Mouse (Mus musculus): ENCODE results near the gene Ptpn12.

- TF ChIP-seq POLR2A (IDR thresholded peaks at IDR 0.05; ENCODE audit: low read depth, low read length), result no peak
- TF ChIP-seq CTCF (IDR thresholded peaks at IDR 0.05; ENCODE audit: borderline replicate concordance, insufficient read depth, low read length), result no peak
Observed at GRCm38 (mm10) chr5:21052521-21052920, 3.2 kb downstream of the Ptpn12 start.
